Mouse (Mus musculus): ENCODE data around the gene Naa50.

The Naa50 gene

GRCm38 (mm10) chr16:44141483-44141882 lies 1.9 kb downstream of the Naa50 start:
- peak in 1 of 2 experiments; percentile 19 for DNase-seq

GRCm38 (mm10) chr16:44149002-44149767 lies 9.6 kb downstream of the Naa50 start:
- DNase-seq, result no peak

GRCm38 (mm10) chr16:44154497-44155057 lies 14.9 kb downstream of the Naa50 start:
- no peak for DNase-seq

GRCm38 (mm10) chr16:44159325-44159724 lies 19.7 kb downstream of the Naa50 start:
- DNase-seq, result no peak

- no peak for DNase-seq
Observed at GRCm38 (mm10) chr16:44163831-44164230, 24.2 kb downstream of the Naa50 start.

GRCm38 (mm10) chr16:44165182-44165581 lies 25.6 kb downstream of the Naa50 start:
- no peak for DNase-seq

- no peak for DNase-seq
Observed at GRCm38 (mm10) chr16:44168990-44169389, 29.4 kb downstream of the Naa50 start.

- DNase-seq, result peak; percentile 98 to 99
Observed at GRCm38 (mm10) chr16:44172297-44173154, 32.9 kb downstream of the Naa50 start.

GRCm38 (mm10) chr16:44173155-44173941 lies 33.7 kb downstream of the Naa50 start, which contains the start of gene Usf3:
Usf3 (plus strand) TSS chr16:44173246.
- DNase-seq, result peak; percentile 71 to 77

GRCm38 (mm10) chr16:44173966-44174530 lies 34.4 kb downstream of the Naa50 start:
- no peak for DNase-seq

- DNase-seq, result no peak
Observed at GRCm38 (mm10) chr16:44175001-44175400, 35.4 kb downstream of the Naa50 start.

GRCm38 (mm10) chr16:44176511-44176910 lies 36.9 kb downstream of the Naa50 start:
- no peak for DNase-seq

- no peak for DNase-seq
Observed at GRCm38 (mm10) chr16:44178555-44178954, 38.9 kb downstream of the Naa50 start.

GRCm38 (mm10) chr16:44182597-44182996 lies 43.0 kb downstream of the Naa50 start:
- DNase-seq, result no peak

- DNase-seq, result no peak
Observed at GRCm38 (mm10) chr16:44184769-44185168, 45.1 kb downstream of the Naa50 start.

- DNase-seq, result no peak
Observed at GRCm38 (mm10) chr16:44187172-44187571, 47.5 kb downstream of the Naa50 start.

GRCm38 (mm10) chr16:44188766-44189165 lies 49.1 kb downstream of the Naa50 start:
- DNase-seq, result no peak

- no peak for DNase-seq
Observed at GRCm38 (mm10) chr16:44190032-44190431, 50.4 kb downstream of the Naa50 start.

GRCm38 (mm10) chr16:44190968-44191367 lies 51.3 kb downstream of the Naa50 start:
- peak; percentile 34 to 51 for DNase-seq

GRCm38 (mm10) chr16:44199066-44199703 lies 59.6 kb downstream of the Naa50 start:
- DNase-seq, result no peak

GRCm38 (mm10) chr16:44200146-44200545 lies 60.5 kb downstream of the Naa50 start:
- no peak for DNase-seq

GRCm38 (mm10) chr16:44204331-44204730 lies 64.7 kb downstream of the Naa50 start:
- DNase-seq, result peak; percentile 57 to 70

Measured in cerebellum, postnatal 10 days (tissue).